Mouse (Mus musculus) testis, adult 2 months (tissue): ENCODE measurements around the gene Parp3.

Experiments used
- CTCF ChIP-seq: fragments of 200-500 bp; IDR thresholded peaks from 2 replicates; pipeline ENCODE4 v1.5.1; 2012; ENCODE audit warnings: low read depth, mild to moderate bottlenecking, inconsistent platforms, low read length, moderate library complexity; ENCODE audit not compliant: control insufficient read depth, insufficient read depth, insufficient replicate concordance
- POLR2A ChIP-seq: fragments of 200-500 bp; IDR thresholded peaks from 2 replicates; pipeline ENCODE4 v1.6.1; 2012; ENCODE audit warnings: low read depth, mild to moderate bottlenecking, inconsistent platforms, low read length, moderate library complexity; ENCODE audit not compliant: control insufficient read depth

- no peak for TF ChIP-seq POLR2A
- no peak for TF ChIP-seq CTCF
These were observed 15.7 kb downstream of the Parp3 start for GRCm38 (mm10) chr9:106461026-106461415.
